Mouse (Mus musculus) testis, adult 2 months (tissue): ENCODE results near the gene Kremen1. TPM values are rescaled to one million over a fixed set of nuclear protein-coding genes. Genes with fewer than 3 reads are reported as not detected.

Experiments
- H3K27ac ChIP-seq: fragments of 200-500 bp; 2 replicates; pipeline ENCODE4 v1.5.1; 2012; ENCODE audit warnings: low read depth, low read length; ENCODE audit not compliant: control insufficient read depth, insufficient read depth
- H3K27me3 ChIP-seq: fragments of 200-500 bp; 2 replicates; pipeline ENCODE4 v1.6.1; 2012; ENCODE audit warnings: mild to moderate bottlenecking, low read length, moderate library complexity; ENCODE audit not compliant: control insufficient read depth, insufficient read depth
- H3K36me3 ChIP-seq: fragments of 200-500 bp; 2 replicates; pipeline ENCODE4 v1.6.1; 2012; ENCODE audit warnings: mild to moderate bottlenecking, low read length; ENCODE audit not compliant: control insufficient read depth, insufficient read depth
- H3K4me1 ChIP-seq: fragments of 200-500 bp; 2 replicates; pipeline ENCODE4 v1.6.1; 2012; ENCODE audit warnings: low read length; ENCODE audit not compliant: control insufficient read depth, insufficient read depth
- H3K4me3 ChIP-seq: fragments of 200-500 bp; 2 replicates; pipeline ENCODE4 v1.5.1; 2012; ENCODE audit warnings: low read depth, mild to moderate bottlenecking, low read length, moderate library complexity, mixed read lengths; ENCODE audit not compliant: control insufficient read depth
- CTCF ChIP-seq: fragments of 200-500 bp; IDR thresholded peaks from 2 replicates; pipeline ENCODE4 v1.5.1; 2012; ENCODE audit warnings: low read depth, mild to moderate bottlenecking, inconsistent platforms, low read length, moderate library complexity; ENCODE audit not compliant: control insufficient read depth, insufficient read depth, insufficient replicate concordance
- POLR2A ChIP-seq: fragments of 200-500 bp; IDR thresholded peaks from 2 replicates; pipeline ENCODE4 v1.6.1; 2012; ENCODE audit warnings: low read depth, mild to moderate bottlenecking, inconsistent platforms, low read length, moderate library complexity; ENCODE audit not compliant: control insufficient read depth
- polyA plus RNA-seq: library from polyadenylated mRNA; depleted of rRNA; stranded (reverse); fragments of >200 nt; gene quantifications from 2 replicates; pipeline ENCODE4 v1.2.3, GENCODE M21; 2012

The Kremen1 gene
- polyA plus RNA-seq, 1 experiment, result 13.5 TPM

DNA sequence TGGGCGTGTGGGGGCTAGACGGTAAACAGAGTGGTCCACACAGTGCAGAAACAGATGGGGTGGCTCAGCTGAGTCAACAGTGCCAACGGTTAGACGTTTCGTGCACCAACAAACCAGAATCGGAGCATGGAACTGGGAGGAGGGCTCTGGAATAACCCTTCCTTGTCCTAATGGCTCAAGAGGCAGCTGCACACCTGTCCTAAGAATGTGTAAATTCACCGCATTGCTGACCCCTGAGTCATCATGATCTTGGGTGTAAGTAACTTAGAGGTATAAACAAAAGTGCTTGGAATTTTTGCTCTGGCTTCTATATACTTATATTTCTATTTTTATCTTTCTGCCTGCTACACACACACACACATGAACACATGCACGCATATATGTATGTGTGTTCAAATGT is 19.2 kb downstream of the Kremen1 start:
- no peak overlapping the region for H3K27ac ChIP-seq
- no peak overlapping the region for H3K4me3 ChIP-seq
- no peaks in the 10 kb centered on the region for H3K36me3 ChIP-seq
- H3K27me3 ChIP-seq, result no peaks in the 10 kb centered on the region
- TF ChIP-seq POLR2A (no peak), CTCF (no peak)
- H3K4me1 ChIP-seq, result no peaks in the 10 kb centered on the region; the same call in none of the 2 replicates

DNA sequence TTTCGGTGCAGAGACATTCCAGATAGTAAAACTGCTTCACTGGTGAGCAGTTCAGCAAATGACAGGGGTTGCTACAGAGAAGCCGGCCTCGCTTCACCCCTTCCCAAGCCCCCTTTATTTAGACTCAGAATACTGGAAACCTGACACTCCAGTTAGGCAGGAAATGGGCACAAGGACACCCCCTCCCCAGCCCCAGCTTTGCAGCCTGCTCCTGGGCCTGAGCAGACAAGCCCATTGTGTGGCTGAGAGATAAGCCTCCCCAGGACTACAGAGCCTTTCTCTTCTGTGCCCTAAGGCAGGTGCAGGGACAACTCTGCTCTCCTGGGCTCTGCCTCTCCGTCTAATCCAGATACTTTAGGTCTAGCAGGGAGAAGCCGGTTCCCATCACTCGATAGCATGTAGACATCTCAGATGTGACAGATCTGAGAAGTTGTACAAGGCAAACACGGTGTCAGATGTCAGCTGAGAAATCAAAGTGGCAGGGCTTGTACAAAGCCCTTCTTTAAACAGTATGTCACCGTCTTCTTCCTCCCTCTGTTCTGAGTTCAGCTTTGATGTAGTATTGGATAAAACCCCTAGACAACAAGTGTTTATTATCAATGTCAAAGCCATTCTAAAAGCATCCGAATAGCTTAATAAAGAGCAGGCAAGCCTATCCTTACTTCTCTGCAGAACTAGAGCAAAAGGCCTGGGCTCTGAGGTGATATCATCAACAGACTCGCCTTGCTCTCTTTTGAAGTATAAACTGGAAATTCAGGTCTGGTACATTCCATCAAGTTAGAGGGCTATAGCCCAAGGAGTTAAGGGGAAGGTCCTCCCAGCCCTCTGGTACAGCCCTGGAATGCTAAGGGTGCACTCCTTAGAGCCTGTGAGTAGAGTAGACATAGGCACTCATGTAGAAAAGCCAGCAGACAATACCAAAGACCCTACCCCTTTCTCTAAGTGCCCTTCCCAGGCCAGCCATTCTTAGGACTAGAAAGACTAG is 21.4 kb downstream of the Kremen1 start:
- no peaks in the 10 kb centered on the region; the same call in none of the 2 replicates for H3K4me1 ChIP-seq
- no peaks in the 10 kb centered on the region for H3K36me3 ChIP-seq
- H3K4me3 ChIP-seq, result no peak overlapping the region
- H3K27ac ChIP-seq, result no peak overlapping the region
- TF ChIP-seq POLR2A (no peak), CTCF (no peak)
- no peaks in the 10 kb centered on the region for H3K27me3 ChIP-seq

DNA sequence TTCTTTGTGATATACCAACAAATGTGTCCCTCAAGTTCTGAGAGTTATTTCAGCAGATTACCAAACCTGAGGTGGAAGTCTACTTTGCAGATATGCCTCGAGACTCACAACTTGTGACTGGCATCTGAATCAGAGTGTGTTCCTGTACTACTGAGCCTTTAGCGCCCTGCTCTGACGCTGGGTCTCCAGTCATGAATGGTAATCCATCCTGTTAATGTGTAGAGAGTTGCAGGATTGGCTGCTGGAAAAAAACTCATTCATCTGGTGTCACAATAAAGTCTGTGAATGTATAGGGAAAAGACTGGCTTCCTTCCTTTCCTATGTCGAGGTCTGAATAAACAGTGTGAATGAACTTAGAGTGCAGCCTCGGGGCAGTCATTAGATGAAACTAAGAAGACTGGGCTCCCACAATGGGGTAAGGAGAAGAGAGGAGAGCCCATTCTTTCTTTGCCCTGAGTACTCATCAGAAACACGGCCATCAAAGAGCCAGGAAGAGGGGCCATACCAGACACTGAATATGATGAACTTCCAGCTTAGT is 41.4 kb downstream of the Kremen1 start:
- Histone ChIP-seq H3K4me1 (no peaks in the 10 kb centered on the region), H3K27me3 (no peaks in the 10 kb centered on the region), H3K4me3 (no peak overlapping the region), H3K27ac (no peak overlapping the region), H3K36me3 (no peaks in the 10 kb centered on the region)
- TF ChIP-seq CTCF, result no peak
- no peak for TF ChIP-seq POLR2A

DNA sequence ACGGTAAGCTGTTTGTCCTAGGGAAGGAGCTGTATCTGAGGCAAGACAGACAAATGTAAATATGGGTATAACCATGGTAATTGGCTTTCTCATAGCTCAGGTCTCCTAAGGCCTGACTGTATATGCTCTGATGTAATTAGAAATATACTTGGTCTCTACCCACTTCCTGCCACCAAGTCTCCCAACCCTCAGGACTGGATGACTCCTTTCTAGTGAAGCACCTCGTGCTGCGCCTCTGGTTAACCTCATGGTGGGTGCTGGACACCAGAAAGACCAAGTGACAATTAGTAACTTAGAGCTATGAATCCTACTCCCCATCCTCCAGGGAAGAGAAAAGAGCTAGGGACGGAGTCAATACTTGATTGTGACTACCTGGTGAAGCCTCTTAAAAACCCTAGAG is 42.0 kb downstream of the Kremen1 start:
- Histone ChIP-seq H3K36me3 (no peaks in the 10 kb centered on the region), H3K4me3 (no peak overlapping the region), H3K27ac (no peak overlapping the region), H3K27me3 (no peaks in the 10 kb centered on the region), H3K4me1 (no peaks in the 10 kb centered on the region)
- no peak for TF ChIP-seq CTCF
- no peak for TF ChIP-seq POLR2A

DNA sequence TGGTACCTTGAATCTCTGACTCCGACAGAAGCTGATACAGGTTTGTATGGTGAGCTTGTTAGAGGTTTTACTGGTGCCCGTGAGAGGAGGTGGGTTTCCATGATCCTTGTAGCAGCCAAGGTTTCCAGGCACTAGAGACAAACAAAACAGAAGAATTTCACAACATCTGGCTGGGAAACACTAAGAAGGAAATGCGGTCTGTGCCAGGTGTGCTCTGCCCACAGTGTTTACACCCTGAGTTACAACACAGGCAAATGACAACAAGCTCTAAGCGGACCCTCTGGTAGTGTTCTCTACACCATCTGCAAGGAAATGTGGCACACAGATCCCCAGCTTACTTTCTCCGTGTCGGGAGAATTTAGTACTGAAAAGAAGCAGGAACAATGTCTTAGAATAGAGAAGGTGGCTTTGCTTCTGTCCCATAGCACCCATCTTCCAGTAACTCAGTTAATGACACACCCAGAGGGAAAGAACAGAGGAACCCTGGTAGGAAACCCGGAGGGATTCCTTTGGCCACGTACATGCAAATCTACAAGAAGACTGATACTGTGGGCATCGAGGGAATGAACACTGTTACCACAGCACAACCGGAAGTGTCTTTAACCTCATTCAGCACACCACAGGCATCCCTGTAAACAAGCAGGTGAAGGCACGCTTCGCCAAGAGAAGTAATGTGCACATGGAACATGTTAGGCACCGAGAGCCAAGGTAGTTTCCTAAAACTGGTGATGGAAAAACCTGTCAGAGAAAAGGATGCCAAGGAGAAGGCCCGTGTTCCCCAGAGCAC is 45.8 kb downstream of the Kremen1 start:
- TF ChIP-seq CTCF (no peak), POLR2A (no peak)
- no peak overlapping the region for H3K27ac ChIP-seq
- no peaks in the 10 kb centered on the region for H3K4me1 ChIP-seq
- H3K36me3 ChIP-seq, result no peaks in the 10 kb centered on the region
- no peak overlapping the region for H3K4me3 ChIP-seq
- H3K27me3 ChIP-seq, result no peaks in the 10 kb centered on the region

DNA sequence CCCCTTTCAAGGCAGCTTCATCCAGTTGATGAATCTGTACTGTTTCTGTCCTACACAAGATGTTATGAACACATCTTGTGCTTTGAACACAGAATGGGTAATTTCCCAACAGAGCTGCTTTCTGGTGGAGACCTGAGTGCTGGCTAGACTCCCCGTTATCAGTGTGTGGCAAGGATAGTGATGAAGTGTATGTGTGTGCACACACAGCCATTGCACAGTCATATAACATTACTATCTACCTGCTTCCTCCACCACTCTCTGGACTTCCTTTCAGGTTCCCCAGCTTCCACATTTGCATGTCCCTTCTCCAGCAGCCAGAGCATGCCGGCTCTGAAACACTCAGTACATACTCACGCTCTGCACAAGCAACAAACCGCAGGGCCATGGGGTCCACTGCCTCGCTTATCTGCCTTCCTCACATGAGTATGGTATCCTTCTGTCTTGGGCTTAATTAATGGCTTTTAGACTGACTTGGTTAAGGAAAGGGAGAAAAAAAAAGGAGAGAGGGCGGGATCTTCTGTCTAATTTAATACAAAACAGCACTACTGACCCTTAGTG is 46.8 kb downstream of the Kremen1 start:
- TF ChIP-seq POLR2A (no peak), CTCF (no peak)
- Histone ChIP-seq H3K4me1 (no peaks in the 10 kb centered on the region), H3K36me3 (no peaks in the 10 kb centered on the region), H3K27ac (no peak overlapping the region), H3K4me3 (no peak overlapping the region), H3K27me3 (no peaks in the 10 kb centered on the region)
